Mouse (Mus musculus): ENCODE measurements at regions not wholly inside any gene's neighbourhood (a gene's known extent, or its start where the extent isn't known, plus 50 kb on each side); places are given as distances from the start of the nearest gene placed in this dataset.

- peak; percentile 20 to 83 for DNase-seq (ENCODE audit: extremely low spot score in 1 of 2, low spot score in 1 of 2)
Measured at GRCm38 (mm10) chr13:42244240-42245086, 56.8 kb upstream of the Edn1 start.

- DNase-seq (ENCODE audit: extremely low spot score in 1 of 2, low spot score in 1 of 2): no peak
Measured at GRCm38 (mm10) chr13:42245753-42246409, 55.4 kb upstream of the Edn1 start.

Measured in frontal cortex, adult 2 months (tissue).